Mouse (Mus musculus) central nervous system, embryonic 18 days (tissue): ENCODE results near the gene Tlcd2. TPM values are rescaled to one million over a fixed set of nuclear protein-coding genes. Genes with fewer than 3 reads are reported as not detected.

ENCODE experiments used
- polyA plus RNA-seq: library from polyadenylated mRNA; depleted of rRNA; stranded (reverse); fragments of >200 nt; gene quantifications from 2 replicates; pipeline ENCODE4 v1.2.3, GENCODE M21; 2012; rRNA removed

Gene Tlcd2
- 0.54 and 0.78 TPM in 2 replicates for polyA plus RNA-seq

DNA sequence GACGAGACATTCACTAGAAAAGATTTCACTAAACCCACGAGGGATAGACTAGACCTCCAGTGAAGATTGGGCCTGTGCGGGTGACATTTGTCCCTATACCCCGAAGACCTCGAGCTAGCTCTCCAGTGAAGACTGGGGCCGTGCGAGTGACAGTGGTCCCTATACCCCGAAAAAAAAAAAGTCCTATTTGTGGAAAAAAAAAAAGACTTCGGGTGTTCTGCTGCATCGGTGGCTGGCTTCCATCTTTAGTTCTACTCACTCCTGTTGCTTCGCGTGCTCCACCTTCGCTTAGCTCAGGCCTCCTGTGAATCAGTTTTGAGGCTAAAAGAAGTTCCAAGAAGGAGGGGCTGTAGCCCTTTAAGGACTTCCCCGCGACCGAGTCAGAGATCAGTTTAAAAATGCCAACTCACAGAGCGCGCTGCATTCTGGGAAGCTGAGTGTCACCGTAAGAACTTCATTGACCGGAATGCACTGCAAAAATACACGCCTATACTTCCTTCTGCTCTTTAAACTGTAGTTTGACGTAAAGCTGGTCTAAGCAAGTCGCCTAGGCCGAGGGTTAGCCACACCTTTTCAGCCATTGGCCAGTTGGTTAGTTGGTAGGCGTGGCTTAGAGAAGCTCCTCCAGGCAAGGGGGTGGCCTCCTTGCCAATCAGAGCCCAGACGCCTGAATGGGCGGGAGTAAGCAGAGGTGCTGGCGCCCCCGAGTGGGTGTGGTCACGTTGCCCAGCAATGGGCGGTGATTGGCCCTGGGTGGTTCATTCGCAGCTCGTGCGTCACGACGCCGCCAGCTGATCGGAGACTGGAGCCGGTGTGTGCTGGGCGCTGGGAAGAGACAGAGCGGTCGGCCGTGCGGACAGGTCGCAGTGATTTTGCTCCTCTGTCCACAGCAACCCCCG is at the start of gene Tlcd2:
Gene Tlcd2 (plus strand): TSS at position 872 of the 899 bp plus-strand sequence.

DNA sequence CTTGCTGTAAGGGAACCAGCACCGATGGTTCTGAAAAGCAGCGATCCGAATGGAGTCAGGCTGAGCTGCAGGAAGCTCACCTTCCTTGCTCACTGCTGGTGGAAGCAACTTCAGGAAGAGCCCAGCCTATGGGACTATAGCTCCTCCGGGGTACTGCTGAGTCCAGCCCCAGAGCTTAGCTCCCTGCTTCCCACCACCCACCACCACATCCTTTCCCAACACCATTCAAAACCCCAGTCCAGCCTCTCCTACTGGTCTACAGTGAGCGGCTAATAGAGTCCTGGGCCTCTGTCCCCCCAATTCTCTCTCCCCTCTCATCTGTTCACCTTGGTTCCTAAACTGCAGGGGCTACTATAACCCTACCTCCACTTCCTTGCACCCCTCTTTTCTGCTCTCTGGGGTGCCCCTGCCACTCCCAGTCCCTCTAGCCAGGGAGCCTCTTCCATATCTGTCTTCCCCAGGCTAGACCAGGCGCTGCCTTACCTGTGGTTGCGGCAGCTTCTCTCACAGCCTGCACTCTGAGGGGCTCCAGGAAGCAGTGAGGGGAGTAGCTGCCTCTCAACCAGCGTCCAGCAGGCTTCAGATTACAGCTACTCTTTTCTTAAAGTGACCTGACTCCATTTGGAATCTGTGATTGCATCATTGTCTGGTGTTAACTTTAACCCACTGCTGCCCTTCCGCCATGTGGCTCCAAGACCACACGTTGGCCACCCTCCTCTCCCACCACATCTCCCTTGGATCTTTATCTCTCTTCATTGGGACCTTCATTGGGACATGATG is 39.3 kb upstream of the Tlcd2 start, which contains the start of gene Serpinf1:
Gene Serpinf1 (minus strand): TSS at position 689 of the 780 bp plus-strand sequence.

DNA sequence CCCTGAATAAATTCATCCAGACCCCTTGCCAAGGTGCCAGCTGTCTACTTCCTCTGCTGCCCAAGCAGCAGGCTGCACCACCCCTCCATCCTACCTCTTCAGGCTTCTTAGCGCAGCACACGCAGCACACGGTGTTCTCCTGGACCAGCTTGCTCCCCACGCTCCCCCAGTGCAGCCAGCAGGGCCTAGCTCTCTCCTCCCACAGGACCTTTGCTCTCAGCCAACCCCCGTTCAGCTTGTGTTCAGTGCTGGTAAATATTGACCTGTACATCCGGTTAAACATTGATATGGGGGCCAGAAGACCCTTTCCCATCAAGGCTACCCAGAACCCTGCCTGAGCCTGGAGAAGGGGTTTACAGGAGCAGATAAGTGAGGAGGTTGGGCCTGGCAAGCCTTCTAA is 22.2 kb upstream of the Tlcd2 start, which contains the start of gene Serpinf2:
Gene Serpinf2 (minus strand): TSS at position 229 of the 400 bp plus-strand sequence.

DNA sequence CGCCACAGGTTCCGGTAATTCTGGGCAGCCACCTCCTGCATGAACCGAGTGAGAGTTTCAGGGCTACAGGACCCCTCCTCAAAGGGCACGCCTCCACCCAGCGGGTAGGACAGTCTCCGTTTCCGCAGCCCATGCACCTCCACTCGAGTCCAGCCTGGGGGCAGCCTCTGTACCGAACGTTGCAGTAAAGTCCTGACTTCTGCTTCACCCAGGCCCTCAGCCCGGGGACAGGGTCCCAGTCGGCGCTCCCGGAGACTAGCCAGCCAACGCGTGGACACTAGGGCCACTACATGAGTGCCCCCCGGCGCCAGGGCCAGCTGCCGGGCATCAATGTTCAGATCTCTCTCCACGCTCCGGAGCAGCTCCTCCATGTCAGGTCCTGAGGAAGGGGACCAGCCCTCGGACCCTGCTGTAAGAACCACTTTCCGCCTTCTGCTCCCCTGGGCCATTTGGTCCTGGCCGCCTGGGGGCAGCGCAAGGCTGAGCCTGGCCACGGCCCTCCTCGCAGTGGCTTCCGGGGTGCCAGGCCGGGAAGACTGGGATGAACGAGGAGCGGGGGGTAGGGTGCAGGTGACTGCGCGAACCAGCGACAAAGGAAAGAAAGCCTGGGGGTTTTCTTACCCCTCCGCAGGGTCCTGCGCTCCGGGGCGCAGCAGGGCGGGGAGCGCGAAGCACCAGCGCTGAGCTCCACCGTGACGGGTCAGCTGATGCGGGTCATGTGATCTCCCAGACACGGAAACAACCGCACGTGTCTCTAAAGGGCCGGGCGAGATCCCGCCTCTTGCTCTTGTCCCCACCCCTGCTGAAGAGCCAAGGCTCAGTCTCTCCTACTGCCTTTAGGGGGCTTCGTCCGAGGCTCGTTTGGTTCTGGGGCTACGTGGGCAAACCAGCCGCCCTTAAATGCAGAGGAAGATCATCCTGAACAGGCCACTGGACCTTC is 7.3 kb upstream of the Tlcd2 start, which contains the start of gene Wdr81:
Gene Wdr81 (minus strand): TSS at position 727 of the 940 bp plus-strand sequence.

DNA sequence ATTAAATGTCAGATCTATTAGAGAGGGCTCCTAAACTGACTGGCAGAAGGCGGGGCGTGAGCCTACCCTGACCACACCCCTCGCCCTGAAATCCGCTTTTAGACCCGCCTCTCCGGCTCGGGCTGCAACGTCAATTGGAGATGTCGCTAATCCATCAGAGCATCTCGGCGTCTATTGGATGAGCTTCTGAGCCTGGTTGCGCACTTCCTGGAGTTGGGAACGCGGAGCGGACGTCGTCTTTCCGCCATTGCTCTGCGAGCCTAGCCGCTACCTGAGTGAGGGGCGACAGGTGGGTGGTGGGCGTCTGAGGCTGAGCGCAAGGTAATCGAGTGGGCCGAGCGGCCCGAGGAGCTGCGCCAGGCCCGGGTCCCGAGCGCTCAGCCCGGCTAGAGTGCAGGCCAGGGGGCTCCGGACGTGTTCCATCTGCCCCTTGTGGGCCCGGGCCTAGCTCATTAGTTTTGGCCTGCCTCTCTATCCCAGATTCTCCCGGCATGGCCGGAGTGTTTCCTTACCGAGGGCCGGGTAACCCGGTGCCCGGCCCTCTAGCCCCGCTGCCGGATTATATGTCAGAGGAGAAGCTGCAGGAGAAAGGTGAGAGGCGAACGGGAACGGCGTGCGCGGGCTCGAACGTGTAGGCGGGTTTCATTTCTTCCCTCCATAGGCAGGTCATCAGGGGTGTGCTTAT is 25.2 kb downstream of the Tlcd2 start, which contains the start of gene Prpf8:
Gene Prpf8 (plus strand): TSS at position 216 of the 685 bp plus-strand sequence.

DNA sequence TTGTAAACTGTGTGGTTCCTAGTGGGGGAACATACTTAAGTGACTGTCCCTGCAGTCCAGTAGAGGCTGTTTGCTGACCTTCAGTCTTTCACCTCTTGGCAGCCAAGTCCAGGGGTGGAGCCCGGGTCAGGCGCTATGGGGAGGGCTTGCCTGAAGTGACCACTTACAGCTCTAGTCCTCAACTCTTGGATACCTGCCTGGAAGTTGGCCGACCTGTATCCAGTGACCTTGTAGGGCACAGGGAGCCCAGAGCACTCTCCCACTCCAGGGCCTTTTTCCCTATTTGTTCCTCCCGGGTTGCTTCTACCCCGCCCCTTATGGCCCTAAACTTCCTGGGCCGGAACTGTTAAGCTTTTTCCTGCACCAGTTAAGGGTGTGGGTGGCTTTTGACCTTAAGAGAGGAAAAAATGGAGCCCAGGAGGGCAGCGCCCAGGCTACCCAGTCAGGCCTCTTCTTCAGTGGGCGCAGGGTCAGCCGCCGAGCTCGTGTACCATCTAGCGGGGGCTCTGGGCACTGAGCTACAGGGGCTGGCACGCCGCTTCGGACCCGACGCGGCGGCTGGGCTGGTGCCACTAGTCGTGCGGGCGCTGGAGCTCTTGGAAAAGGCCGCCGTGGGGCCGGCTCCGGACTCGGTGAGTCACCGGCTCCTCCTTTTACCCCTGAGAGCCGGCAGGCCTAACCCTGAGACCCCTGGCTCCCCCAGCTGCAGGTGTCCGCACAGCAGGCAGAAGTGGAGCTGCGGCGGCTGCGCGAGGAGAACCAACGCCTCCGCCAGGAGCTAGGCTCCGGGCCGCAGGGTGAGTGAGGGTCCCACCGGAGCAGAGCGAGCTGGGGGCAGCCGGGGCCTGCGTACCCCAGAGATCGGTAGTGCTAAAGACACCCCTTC is 48.5 kb downstream of the Tlcd2 start, which contains the start of gene Rilp:
Gene Rilp (plus strand): TSS at position 354 of the 886 bp plus-strand sequence.

DNA sequence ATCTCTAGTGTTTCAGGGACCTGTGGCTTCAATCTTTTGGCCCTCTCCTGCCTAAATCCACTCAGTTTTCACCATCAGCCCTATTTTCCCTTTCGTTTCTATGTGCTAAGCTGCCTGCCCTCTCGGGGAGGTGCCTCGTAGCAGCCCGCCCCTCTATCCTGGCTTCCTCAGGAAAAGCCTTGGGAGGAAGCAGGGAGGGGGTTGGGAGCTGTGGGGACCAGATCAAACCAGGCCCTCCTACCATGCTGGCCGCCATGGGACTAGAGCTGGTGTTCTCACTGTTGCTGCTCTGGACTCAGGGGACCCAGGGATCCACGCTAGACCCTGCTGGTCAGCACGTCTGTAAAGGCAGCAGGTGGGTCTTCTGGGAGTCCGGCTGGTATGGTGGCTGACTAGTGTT is 51.8 kb downstream of the Tlcd2 start, which contains the start of gene Scarf1:
Gene Scarf1 (plus strand): TSS at position 205 of the 400 bp plus-strand sequence.

Other genes with a start within 250 kb of the Tlcd2 start
- 32.6 and 33.6 TPM in 2 replicates for gene Rpa1, start 113.4 kb upstream of the Tlcd2 start, polyA plus RNA-seq
- 10.7 and 11.0 TPM in 2 replicates for gene Smyd4, start 113.3 kb upstream of the Tlcd2 start, polyA plus RNA-seq
- gene Serpinf1, start 39.0 kb upstream of the Tlcd2 start, polyA plus RNA-seq: 11.1 and 24.4 TPM in 2 replicates
- gene Serpinf2, start 22.1 kb upstream of the Tlcd2 start, polyA plus RNA-seq: 0.10 and 0.17 TPM in 2 replicates
- 8.5 and 9.2 TPM in 2 replicates for gene Wdr81, start 7.0 kb upstream of the Tlcd2 start, polyA plus RNA-seq
- gene Prpf8, start 25.1 kb downstream of the Tlcd2 start, polyA plus RNA-seq: 112 and 116 TPM in 2 replicates
- gene Rilp, start 48.4 kb downstream of the Tlcd2 start, polyA plus RNA-seq: 1.6 and 2.2 TPM in 2 replicates
- gene Scarf1, start 51.8 kb downstream of the Tlcd2 start, polyA plus RNA-seq: 3.5 and 3.6 TPM in 2 replicates
- 20.9 and 21.9 TPM in 2 replicates for gene Slc43a2, start 70.0 kb downstream of the Tlcd2 start, polyA plus RNA-seq
- 155 and 157 TPM in 2 replicates for gene Pitpna, start 126.4 kb downstream of the Tlcd2 start, polyA plus RNA-seq
- 59.9 and 63.8 TPM in 2 replicates for gene Inpp5k, start 169.3 kb downstream of the Tlcd2 start, polyA plus RNA-seq
- gene Myo1c, start 188.8 kb downstream of the Tlcd2 start, polyA plus RNA-seq: 23.7 and 25.9 TPM in 2 replicates
- 83.2 and 89.4 TPM in 2 replicates for gene Crk, start 217.5 kb downstream of the Tlcd2 start, polyA plus RNA-seq